Mouse (Mus musculus): ENCODE data around the gene Tex12.

DNA sequence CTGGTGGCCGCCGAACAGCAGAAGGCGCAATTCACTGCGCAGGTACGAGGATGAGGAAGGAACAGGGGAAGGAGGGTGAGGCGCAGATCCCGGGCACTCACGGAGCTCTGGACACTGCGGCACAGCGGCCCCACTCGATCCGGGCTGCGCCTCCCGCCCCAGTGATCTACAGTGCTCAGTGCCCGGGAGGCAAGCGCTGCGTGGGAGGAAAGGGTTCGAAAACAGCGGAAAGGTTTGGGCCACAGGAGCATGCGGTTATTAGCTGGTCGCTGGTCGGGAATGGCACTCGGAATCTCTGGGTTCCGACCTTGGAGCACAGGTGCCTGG lies 42.8 kb upstream of the Tex12 start:
- TF ChIP-seq CTCF (IDR thresholded peaks at IDR 0.05; ENCODE audit: borderline replicate concordance, extremely low read depth, insufficient read depth, insufficient read length) (no peak; the same call in 1 of the 2 replicates), POLR2A (IDR thresholded peaks at IDR 0.05; ENCODE audit: borderline replicate concordance, extremely low read depth, insufficient read depth, insufficient read length, poor library complexity, severe bottlenecking) (no peak)

Measured in brain, embryonic 14.5 days (tissue).